Mouse (Mus musculus) C2C12 (cell line): ENCODE measurements around the gene Naa20. TPM values are rescaled to one million over a fixed set of nuclear protein-coding genes. Genes with fewer than 3 reads are reported as not detected.
A peak's percentile ranks its signal among the peaks of the same experiment; 100 is the strongest.
"Not testable (repeated sequence)": the region's sequence is repeated elsewhere in the genome, so short reads cannot be mapped to it uniquely, and the experiment has no call there.

Experiments
- H3K27me3 ChIP-seq: one replicate; pipeline ENCODE4 v1.6.1; 2011; ENCODE audit not compliant: control insufficient read depth, insufficient read depth, insufficient read length
- H3K36me3 ChIP-seq: one replicate; pipeline ENCODE4 v1.6.1; 2011; ENCODE audit not compliant: control insufficient read depth, insufficient read depth
- H3K4me3 ChIP-seq: one replicate; pipeline ENCODE4 v1.5.1; 2011; ENCODE audit warnings: mild to moderate bottlenecking, control low read depth; ENCODE audit not compliant: poor library complexity, insufficient read depth, severe bottlenecking
- H3K79me2 ChIP-seq: one replicate; pipeline ENCODE4 v1.6.1; 2011; ENCODE audit not compliant: control insufficient read depth, insufficient read depth
- H3K79me3 ChIP-seq: one replicate; pipeline ENCODE4 v1.6.1; 2011; ENCODE audit warnings: low read depth, control low read depth
- H3ac ChIP-seq: one replicate; pipeline ENCODE3; 2011; ENCODE audit warnings: low read depth; ENCODE audit not compliant: control insufficient read depth, insufficient read length
- CEBPB ChIP-seq: IDR thresholded peaks from one replicate; pipeline ENCODE4 v1.6.1; 2011; ENCODE audit warnings: low read depth, mild to moderate bottlenecking, control low read depth, moderate library complexity
- CTCF ChIP-seq: IDR thresholded peaks from one replicate; pipeline ENCODE4 v1.5.1; 2011; ENCODE audit not compliant: control insufficient read depth, insufficient read depth, insufficient read length
- FOSL1 ChIP-seq: IDR thresholded peaks from one replicate; pipeline ENCODE4 v1.8.0; 2011; ENCODE audit warnings: mild to moderate bottlenecking, low read length; ENCODE audit not compliant: poor library complexity, insufficient read depth, severe bottlenecking
- MAX ChIP-seq: IDR thresholded peaks from one replicate; pipeline ENCODE4 v1.6.1; 2011; ENCODE audit warnings: mild to moderate bottlenecking, control low read depth
- MYOD1 ChIP-seq: IDR thresholded peaks from one replicate; pipeline ENCODE4 v1.6.1; 2011; ENCODE audit warnings: low read depth; ENCODE audit not compliant: control insufficient read depth, insufficient read length
- MYOG ChIP-seq: IDR thresholded peaks from one replicate; pipeline ENCODE4 v1.6.1; 2011; ENCODE audit not compliant: control insufficient read depth, insufficient read length; ENCODE audit errors: extremely low read depth
- USF1 ChIP-seq: IDR thresholded peaks from one replicate; pipeline ENCODE4 v1.6.1; 2011; ENCODE audit warnings: low read depth, mild to moderate bottlenecking, control low read depth, moderate library complexity
- polyA plus RNA-seq: library from polyadenylated mRNA; unstranded; fragments of >200 nt; fragmentation: generic; extraction: Trizol; gene quantifications from one replicate; pipeline ENCODE4 v1.2.1, GENCODE M21; 2012; ENCODE audit warnings: missing spikeins

Gene Naa20
- polyA plus RNA-seq, 1 experiment, result 61.3 TPM

DNA sequence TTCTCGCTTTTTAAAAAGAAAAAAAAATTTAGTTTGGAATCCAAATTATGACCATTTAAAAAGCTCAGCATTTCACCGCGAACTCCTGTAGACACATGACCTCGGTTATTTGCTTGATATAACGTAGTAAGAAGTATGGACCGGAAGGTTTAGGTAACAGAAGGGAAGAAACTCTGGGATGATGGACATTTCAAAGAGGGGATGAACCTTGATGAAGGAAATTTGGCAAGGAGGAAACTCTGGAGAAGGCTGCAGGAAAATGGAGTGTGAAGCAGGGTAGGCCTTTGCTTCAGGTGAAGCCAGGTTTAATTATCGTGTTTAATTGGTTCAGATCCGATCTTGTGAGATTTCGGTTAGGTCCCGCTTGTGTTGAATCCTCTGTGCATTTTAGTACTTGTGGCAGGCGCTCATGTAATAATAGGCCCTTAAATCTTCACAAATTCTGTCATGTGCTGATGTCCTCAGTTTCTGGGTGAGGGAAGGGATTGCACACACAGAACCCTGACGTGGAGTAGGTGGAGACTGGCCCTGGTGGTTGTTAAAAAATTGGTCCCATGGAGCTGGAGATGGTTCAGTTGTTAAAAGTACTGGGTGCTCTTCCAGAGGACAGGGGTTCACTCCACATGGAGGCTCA is 2.2 kb downstream of the Naa20 start:
- TF ChIP-seq CTCF, result no peak
- Histone ChIP-seq H3ac (peak overlapping the region; percentile 14), H3K79me3 (peaks cover 57% of the 10 kb centered on the region), H3K36me3 (peaks cover 25% of the 10 kb centered on the region), H3K27me3 (no peaks in the 10 kb centered on the region), H3K4me3 (peak overlapping the region; percentile 92), H3K79me2 (peaks cover 62% of the 10 kb centered on the region)

GRCm38 (mm10) chr2:145905156-145905555 is 3.3 kb downstream of the Naa20 start:
- Histone ChIP-seq H3K79me2 (peaks cover 72% of the 10 kb centered on the region), H3ac (no peak overlapping the region), H3K36me3 (peaks cover 35% of the 10 kb centered on the region), H3K4me3 (no peak overlapping the region), H3K27me3 (no peaks in the 10 kb centered on the region), H3K79me3 (peaks cover 64% of the 10 kb centered on the region)
- no peak for TF ChIP-seq USF1
- TF ChIP-seq MYOD1, result no peak
- TF ChIP-seq CTCF, result no peak
- TF ChIP-seq FOSL1, result no peak
- TF ChIP-seq CEBPB, result no peak
- no peak for TF ChIP-seq MAX
- TF ChIP-seq MYOG, result no peak

GRCm38 (mm10) chr2:145905884-145906283 is 4.0 kb downstream of the Naa20 start:
- H3ac ChIP-seq, H3K27me3 ChIP-seq, H3K4me3 ChIP-seq: not testable (repeated sequence)
- Histone ChIP-seq H3K79me3 (peaks cover 64% of the 10 kb centered on the region), H3K36me3 (peaks cover 43% of the 10 kb centered on the region), H3K79me2 (peaks cover 79% of the 10 kb centered on the region)

DNA sequence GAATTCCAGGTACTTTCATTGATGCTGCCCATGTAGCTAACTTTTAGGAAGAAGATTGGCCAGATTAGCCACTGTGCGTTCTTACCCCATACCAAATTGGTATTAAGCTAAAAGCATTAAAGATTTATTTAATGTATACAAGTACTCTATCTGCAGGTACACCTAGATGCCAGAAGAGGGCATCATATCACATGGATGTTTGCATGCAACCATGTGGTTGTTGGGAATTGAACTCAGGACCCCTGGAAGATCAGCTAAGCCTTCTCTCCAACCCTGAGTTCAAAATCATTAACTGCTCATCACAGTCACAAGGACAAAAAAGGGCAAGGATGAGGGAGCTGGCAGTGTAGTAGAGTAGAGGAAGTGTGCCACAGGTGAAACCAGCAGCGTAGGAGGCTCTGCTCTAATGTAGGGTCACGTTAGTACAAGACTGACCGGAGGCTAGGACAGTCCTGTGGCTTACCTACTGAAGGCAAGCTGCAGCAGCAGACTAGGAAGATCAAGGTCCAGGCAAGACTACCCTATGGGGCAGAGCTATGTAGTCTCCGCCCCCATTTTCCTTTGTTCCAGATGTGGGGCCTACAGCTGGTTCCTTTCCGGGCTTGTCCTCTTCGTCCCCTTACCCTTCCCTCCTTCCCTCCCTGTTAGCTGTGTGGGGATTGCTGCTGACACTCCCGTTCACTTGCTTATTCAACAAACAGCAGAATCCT is 19.2 kb downstream of the Naa20 start:
- Histone ChIP-seq H3K27me3 (no peaks in the 10 kb centered on the region), H3K36me3 (peaks cover 86% of the 10 kb centered on the region), H3ac (no peak overlapping the region), H3K4me3 (no peak overlapping the region), H3K79me3 (no peaks in the 10 kb centered on the region), H3K79me2 (no peaks in the 10 kb centered on the region)
- TF ChIP-seq MAX (no peak), CEBPB (no peak), MYOD1 (no peak), USF1 (no peak), MYOG (no peak), FOSL1 (no peak), CTCF (no peak)

DNA sequence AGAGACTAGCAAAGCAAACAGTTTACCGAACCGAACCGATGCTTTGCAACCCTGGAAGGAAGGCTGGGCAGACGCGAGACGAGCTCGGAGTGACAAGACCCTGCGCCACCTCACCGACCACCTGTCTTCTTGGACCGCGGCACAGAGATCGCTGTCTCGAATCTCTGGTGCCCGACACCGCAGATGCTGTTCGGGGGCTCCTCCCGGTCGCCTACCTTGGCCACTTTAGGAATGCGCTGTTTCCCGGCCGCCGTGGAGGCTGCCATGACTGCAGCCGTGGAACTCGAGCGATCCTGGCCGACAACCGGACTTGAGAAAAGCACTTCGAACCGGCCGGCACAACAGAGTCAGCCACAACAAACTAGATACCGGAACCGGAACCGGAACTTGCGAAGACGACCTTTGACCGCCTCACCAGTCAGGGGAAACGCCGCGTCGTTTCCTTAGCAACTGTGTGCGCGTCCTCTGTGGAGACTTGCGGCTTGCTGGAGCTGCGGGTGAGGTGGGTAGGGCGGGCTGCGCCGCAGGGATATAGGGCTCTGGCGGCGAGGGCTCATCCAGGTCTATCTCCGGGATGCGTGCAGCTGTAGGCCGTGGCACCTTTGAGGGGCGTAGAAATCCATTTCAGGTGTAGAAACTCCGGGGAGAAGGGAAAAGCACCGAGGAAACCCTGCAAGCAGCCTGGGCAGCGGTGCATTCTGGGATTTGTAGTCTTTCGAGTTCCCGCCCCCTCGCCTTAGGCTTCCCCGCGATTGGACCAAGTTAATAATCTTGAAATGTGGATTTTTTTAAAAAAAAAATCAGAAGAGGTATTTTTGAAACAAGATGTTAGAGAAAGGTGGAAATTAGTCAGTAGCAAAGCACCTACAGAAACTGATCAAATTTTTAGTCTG is 32.7 kb downstream of the Naa20 start, which contains the start of the genes Cfap61 and Crnkl1:
Cfap61 (plus strand) TSS at position 446 of the 893 bp plus-strand sequence.
Crnkl1 (minus strand) TSS at position 676 of the 893 bp plus-strand sequence.
- Histone ChIP-seq H3K36me3 (peaks cover 19% of the 10 kb centered on the region), H3K4me3 (peak within 1 kb of the TSS; percentile 84), H3ac (peak within 1 kb of the TSS; percentile 66), H3K79me3 (peaks cover 2% of the 10 kb centered on the region), H3K27me3 (no peaks in the 10 kb centered on the region), H3K79me2 (peaks cover 11% of the 10 kb centered on the region)
- peak; percentile 51 for TF ChIP-seq MAX
- TF ChIP-seq MYOD1, result no peak
- no peak for TF ChIP-seq USF1
- TF ChIP-seq MYOG, result no peak
- TF ChIP-seq CEBPB, result no peak
- no peak for TF ChIP-seq CTCF
- no peak for TF ChIP-seq FOSL1
